Comparison of ENCODE assay signal across 22 mouse cellular contexts in the genomic region with DNA sequence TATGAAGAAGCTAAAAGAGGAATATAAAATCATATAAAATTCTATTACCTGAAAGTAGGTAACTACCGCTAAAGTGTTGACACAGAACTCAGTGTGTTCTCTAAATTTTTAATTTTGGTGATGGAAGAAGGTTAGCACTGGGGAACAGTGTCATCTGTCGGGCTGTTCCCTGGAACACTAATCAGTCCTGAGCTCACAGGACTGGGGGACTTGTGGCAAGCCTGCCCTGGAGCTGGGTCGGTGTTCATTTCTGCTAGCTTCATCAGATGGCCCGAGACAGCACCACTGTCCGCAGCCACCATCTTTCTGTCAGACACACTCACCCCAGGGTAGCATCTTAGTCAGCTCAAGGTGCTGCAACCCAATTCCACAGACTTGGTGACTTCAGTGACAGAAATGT. TPM values are rescaled to one million over a fixed set of nuclear protein-coding genes. Genes with fewer than 3 reads are reported as not detected.
DNase-seq lines count a peak whose midpoint lies in the region; ATAC-seq and TF ChIP-seq lines count a peak whose summit lies in the region.
"Had no signal": no experiment of that assay in that cellular context is flagged by ENCODE, and none has a peak within 500 bp of the region (broad histone marks: within the 10 kb centered on the region; RNA-seq: fewer than 3 reads in every experiment).

No protein-coding gene starts in this region.

- no peak overlapping the region for H3K9ac ChIP-seq in forebrain, embryonic 11.5 days (ENCODE audit: low read length)
- no peak overlapping the region for H3K9ac ChIP-seq in forebrain, embryonic 15.5 days (replicated peaks)
- no peak overlapping the region for H3K9ac ChIP-seq in midbrain, embryonic 11.5 days (ENCODE audit: low read length)

- TF ChIP-seq CTCF in G1E (IDR thresholded peaks at IDR 0.05; ENCODE audit: low read depth, low read length): no peak

- no peak overlapping the region for H3K4me2 ChIP-seq in forebrain, embryonic 11.5 days (ENCODE audit: low read depth, low read length, severe bottlenecking)
- no peak overlapping the region for H3K4me2 ChIP-seq in forebrain, embryonic 15.5 days (replicated peaks)
- no peak overlapping the region for H3K4me2 ChIP-seq in midbrain, embryonic 11.5 days

- no peak for ATAC-seq in forebrain, embryonic 11.5 days (replicated peaks; ENCODE audit: low FRiP score)
- ATAC-seq in forebrain, embryonic 15.5 days (replicated peaks): no peak
- ATAC-seq in midbrain, embryonic 11.5 days (ENCODE audit: low FRiP score): no peak
- no peak for ATAC-seq in G1E (ENCODE audit: extremely low read depth, insufficient number of reproducible peaks, low FRiP score, poor library complexity, severe bottlenecking)
- ATAC-seq: activated CD4-positive, CD25-positive, alpha-beta regulatory T cell, adult 4 months; CD4-positive, CD25-positive, alpha-beta regulatory T cell, adult 4 months; Patski had no signal

- WGBS in forebrain, embryonic 11.5 days: 95% methylated on average over 5 of the region's 5 CpGs
- WGBS in forebrain, embryonic 15.5 days: 93% methylated on average over 5 of the region's 5 CpGs
- WGBS in midbrain, embryonic 11.5 days: 93% methylated on average over 5 of the region's 5 CpGs
- 93% methylated on average over 5 of the region's 5 CpGs for WGBS in midbrain, embryonic 10.5 days

- H3K36me3 ChIP-seq in forebrain, embryonic 11.5 days (ENCODE audit: control insufficient read depth, insufficient read depth, low read length): no peaks in the 10 kb centered on the region
- no peaks in the 10 kb centered on the region for H3K36me3 ChIP-seq in forebrain, embryonic 15.5 days
- H3K36me3 ChIP-seq in midbrain, embryonic 11.5 days (ENCODE audit: control insufficient read depth, insufficient read depth, low read length): no peaks in the 10 kb centered on the region
- no peaks in the 10 kb centered on the region for H3K36me3 ChIP-seq in midbrain, embryonic 10.5 days
- no peaks in the 10 kb centered on the region for H3K36me3 ChIP-seq in G1E (replicated peaks)

- no peak overlapping the region for H3K4me3 ChIP-seq in forebrain, embryonic 11.5 days (ENCODE audit: low read depth, low read length)
- no peak overlapping the region for H3K4me3 ChIP-seq in forebrain, embryonic 15.5 days
- no peak overlapping the region for H3K4me3 ChIP-seq in midbrain, embryonic 11.5 days (ENCODE audit: low read depth, low read length)
- no peak overlapping the region for H3K4me3 ChIP-seq in midbrain, embryonic 10.5 days
- H3K4me3 ChIP-seq in G1E (ENCODE audit: low read depth, low read length): 0 out of 2 replicates have a peak overlapping the region, but pooled peaks have one; percentile 13

- no peaks in the 10 kb centered on the region for H3K27me3 ChIP-seq in forebrain, embryonic 11.5 days (ENCODE audit: control insufficient read depth, insufficient read depth, low read length)
- H3K27me3 ChIP-seq in forebrain, embryonic 15.5 days: no peaks in the 10 kb centered on the region
- H3K27me3 ChIP-seq in midbrain, embryonic 11.5 days (ENCODE audit: control insufficient read depth, insufficient read depth, low read length): no peaks in the 10 kb centered on the region
- no peaks in the 10 kb centered on the region for H3K27me3 ChIP-seq in midbrain, embryonic 10.5 days (ENCODE audit: low read depth, poor library complexity, severe bottlenecking)
- no peaks in the 10 kb centered on the region for H3K27me3 ChIP-seq in G1E (ENCODE audit: insufficient read depth, low read length)
- H3K27me3 ChIP-seq: CH12.LX, Patski had no signal

- H3K4me1 ChIP-seq in forebrain, embryonic 11.5 days (replicated peaks; ENCODE audit: control insufficient read depth, insufficient read depth, low read length): no peaks in the 10 kb centered on the region
- peaks cover 20% of the 10 kb centered on the region for H3K4me1 ChIP-seq in forebrain, embryonic 15.5 days
- H3K4me1 ChIP-seq in midbrain, embryonic 11.5 days (ENCODE audit: control insufficient read depth, insufficient read depth, low read length): no peaks in the 10 kb centered on the region
- no peaks in the 10 kb centered on the region for H3K4me1 ChIP-seq in midbrain, embryonic 10.5 days
- H3K4me1 ChIP-seq in G1E (ENCODE audit: insufficient read depth, low read depth, low read length): peaks cover 43% of the 10 kb centered on the region

- no peaks in the 10 kb centered on the region for H3K9me3 ChIP-seq in forebrain, embryonic 11.5 days (ENCODE audit: control insufficient read depth, low read length)
- no peaks in the 10 kb centered on the region for H3K9me3 ChIP-seq in forebrain, embryonic 15.5 days
- no peaks in the 10 kb centered on the region for H3K9me3 ChIP-seq in midbrain, embryonic 11.5 days (ENCODE audit: control insufficient read depth, low read length)
- no peaks in the 10 kb centered on the region for H3K9me3 ChIP-seq in midbrain, embryonic 10.5 days (replicated peaks)
- peaks cover 14% of the 10 kb centered on the region for H3K9me3 ChIP-seq in G1E (replicated peaks)

- H3K27ac ChIP-seq in forebrain, embryonic 11.5 days (ENCODE audit: low read depth, low read length): no peak overlapping the region
- H3K27ac ChIP-seq in forebrain, embryonic 15.5 days (replicated peaks): no peak overlapping the region
- H3K27ac ChIP-seq in midbrain, embryonic 11.5 days (ENCODE audit: low read depth, low read length): no peak overlapping the region
- no peak overlapping the region for H3K27ac ChIP-seq in midbrain, embryonic 10.5 days (replicated peaks)

- peak; percentile 19 for DNase-seq in forebrain, embryonic 11.5 days (ENCODE audit: low spot score)
- peak; percentile 76 for DNase-seq in heart, adult 11 months
- DNase-seq in heart, adult 8-10 months (ENCODE audit: low spot score): no peak
- peak; percentile 54 for DNase-seq in midbrain, embryonic 11.5 days (ENCODE audit: low spot score, missing footprints)
- DNase-seq in midbrain, embryonic 10.5 days (ENCODE audit: low spot score): no peak
- DNase-seq in G1E (ENCODE audit: low spot score): no peak
- no peak for DNase-seq in spleen, postnatal 10 days (ENCODE audit: low spot score in 2 of 2)
- DNase-seq: adrenal gland, adult 2 months; adrenal gland, adult 8-10 months; adrenal gland, postnatal 10 days; adrenal gland, postnatal 14 days; adrenal gland, postnatal 25 days; adrenal gland, postnatal 36 days; B cell, adult 2 months; cerebellum, adult 11 months; cerebellum, adult 11-12 months; cerebellum, adult 18-20 months had no signal

RNA-seq across cellular contexts. Expression of a gene that starts 15.8 kb away (rescaled TPM):
- 0.68 and 0.91 TPM in 2 replicates for polyA plus RNA-seq in forebrain, embryonic 11.5 days (2014; fragmentation: Nextera tagmentation; extraction: Ambion mirVana)
- 0.34 and 0.38 TPM in 2 replicates for polyA plus RNA-seq in forebrain, embryonic 15.5 days (2015; fragmentation: Nextera tagmentation; extraction: Ambion mirVana)
- 1 to 10 TPM in 1 of 4 experiments, under 1 TPM in 3; 0.82 to 1.9 (median 0.86) TPM for total RNA-seq in heart, adult 8-10 months (2022)
- polyA plus RNA-seq in midbrain, embryonic 11.5 days (2014; fragmentation: Nextera tagmentation; extraction: Ambion mirVana): 0.55 and 0.80 TPM in 2 replicates
- 0.49 and 0.63 TPM in 2 replicates for polyA plus RNA-seq in midbrain, embryonic 10.5 days (2016; fragmentation: Nextera tagmentation; extraction: Ambion mirVana)
- 2.8 TPM in 1 of 2 replicates, not detected in the other for total RNA-seq in G1E (2014; fragmentation: Nextera tagmentation)
- total RNA-seq in G1E (2017): 0.11 TPM in 1 of 2 replicates, not detected in the other
- polyA plus RNA-seq in G1E (2012): 0.02 TPM in 1 of 2 replicates, not detected in the other

Comparison
In these comparisons a context has a peak if more than half of its experiments do, and no peak if none do; other contexts are left out.
1. DNase-seq: peak in forebrain, embryonic 11.5 days (single experiment), heart, adult 11 months (single experiment) and midbrain, embryonic 11.5 days (single experiment); none in heart, adult 8-10 months (single experiment), midbrain, embryonic 10.5 days (single experiment), G1E (single experiment) and spleen, postnatal 10 days (0 of 2).